Mouse (Mus musculus): ENCODE data around the gene Yipf1. TPM values are rescaled to one million over a fixed set of nuclear protein-coding genes. Genes with fewer than 3 reads are reported as not detected.

The Yipf1 gene
- total and polyA plus RNA-seq, 2 experiments from 2014 or later: 69.1 to 72.1 TPM

- no peaks in the 10 kb centered on the region for H3K9me3 ChIP-seq (ENCODE audit: low read length)
- no peak for DNase-seq (ENCODE audit: low spot score)
- TF ChIP-seq CTCF (IDR thresholded peaks at IDR 0.05; ENCODE audit: low read depth): no peak
- H3K9ac ChIP-seq (replicated peaks; ENCODE audit: low read length): no peak overlapping the region
- H3K4me3 ChIP-seq (ENCODE audit: low read length): no peak overlapping the region
- no peaks in the 10 kb centered on the region for H3K27me3 ChIP-seq (ENCODE audit: insufficient read depth, low read length)
- H3K27ac ChIP-seq: no peak overlapping the region
- peak; percentile 51 for ATAC-seq
- H3K4me2 ChIP-seq (ENCODE audit: low read depth, low read length): no peak overlapping the region
- no peaks in the 10 kb centered on the region for H3K36me3 ChIP-seq (ENCODE audit: insufficient read depth, low read length)
- WGBS: 91% methylated on average over 1 of the region's 1 CpGs
- H3K4me1 ChIP-seq (ENCODE audit: insufficient read depth, low read length): no peaks in the 10 kb centered on the region
These were observed 13.1 kb upstream of the Yipf1 start for GRCm38 (mm10) chr4:107300902-107301555.

- no peak for DNase-seq (ENCODE audit: low spot score)
- H3K36me3 ChIP-seq (ENCODE audit: insufficient read depth, low read length): no peaks in the 10 kb centered on the region
- 75% methylated on average over 9 of the region's 9 CpGs for WGBS
- no peak for TF ChIP-seq CTCF (IDR thresholded peaks at IDR 0.05; ENCODE audit: low read depth)
- no peak overlapping the region for H3K9ac ChIP-seq (replicated peaks; ENCODE audit: low read length)
- no peak overlapping the region for H3K27ac ChIP-seq
- ATAC-seq: no peak
- no peaks in the 10 kb centered on the region for H3K27me3 ChIP-seq (ENCODE audit: insufficient read depth, low read length)
- H3K9me3 ChIP-seq (ENCODE audit: low read length): no peaks in the 10 kb centered on the region
- H3K4me2 ChIP-seq (ENCODE audit: low read depth, low read length): no peak overlapping the region
- H3K4me1 ChIP-seq (ENCODE audit: insufficient read depth, low read length): no peaks in the 10 kb centered on the region
- H3K4me3 ChIP-seq (ENCODE audit: low read length): no peak overlapping the region
These were observed 11.9 kb upstream of the Yipf1 start for GRCm38 (mm10) chr4:107302221-107302620.

GRCm38 (mm10) chr4:107302832-107303231, 11.3 kb upstream of the Yipf1 start:
- H3K36me3 ChIP-seq (ENCODE audit: insufficient read depth, low read length): no peaks in the 10 kb centered on the region
- DNase-seq (ENCODE audit: low spot score) (no peak), ATAC-seq (no peak)
- no peaks in the 10 kb centered on the region for H3K27me3 ChIP-seq (ENCODE audit: insufficient read depth, low read length)
- no peaks in the 10 kb centered on the region for H3K9me3 ChIP-seq (ENCODE audit: low read length)
- H3K4me2 ChIP-seq (ENCODE audit: low read depth, low read length): no peak overlapping the region
- no peak overlapping the region for H3K27ac ChIP-seq
- H3K4me1 ChIP-seq (ENCODE audit: insufficient read depth, low read length): no peaks in the 10 kb centered on the region
- no peak overlapping the region for H3K4me3 ChIP-seq (ENCODE audit: low read length)
- no peak for TF ChIP-seq CTCF (IDR thresholded peaks at IDR 0.05; ENCODE audit: low read depth)
- no peak overlapping the region for H3K9ac ChIP-seq (replicated peaks; ENCODE audit: low read length)
- WGBS: 87% methylated on average over 4 of the region's 4 CpGs

- ATAC-seq (no peak), DNase-seq (ENCODE audit: low spot score) (no peak)
- no peak overlapping the region for H3K4me2 ChIP-seq (ENCODE audit: low read depth, low read length)
- WGBS: 66% methylated on average over 3 of the region's 3 CpGs
- no peak overlapping the region for H3K9ac ChIP-seq (replicated peaks; ENCODE audit: low read length)
- H3K4me3 ChIP-seq (ENCODE audit: low read length): no peak overlapping the region
- no peak overlapping the region for H3K27ac ChIP-seq
- no peak for TF ChIP-seq CTCF (IDR thresholded peaks at IDR 0.05; ENCODE audit: low read depth)
- no peaks in the 10 kb centered on the region for H3K9me3 ChIP-seq (ENCODE audit: low read length)
- no peaks in the 10 kb centered on the region for H3K36me3 ChIP-seq (ENCODE audit: insufficient read depth, low read length)
- H3K4me1 ChIP-seq (ENCODE audit: insufficient read depth, low read length): no peaks in the 10 kb centered on the region
- no peaks in the 10 kb centered on the region for H3K27me3 ChIP-seq (ENCODE audit: insufficient read depth, low read length)
These were observed 10.6 kb upstream of the Yipf1 start for GRCm38 (mm10) chr4:107303531-107303930.

GRCm38 (mm10) chr4:107306966-107307365, 7.2 kb upstream of the Yipf1 start, which contains the start of gene Dio1:
TSS of gene Dio1 (minus strand) at chr4:107307169.
- no peaks in the 10 kb centered on the region for H3K36me3 ChIP-seq (ENCODE audit: insufficient read depth, low read length)
- H3K4me2 ChIP-seq (ENCODE audit: low read depth, low read length): no peak within 1 kb of the TSS
- H3K27me3 ChIP-seq (ENCODE audit: insufficient read depth, low read length): no peaks in the 10 kb centered on the region
- H3K9ac ChIP-seq (replicated peaks; ENCODE audit: low read length): no peak within 1 kb of the TSS
- no peak within 1 kb of the TSS for H3K4me3 ChIP-seq (ENCODE audit: low read length)
- DNase-seq (ENCODE audit: low spot score): no peak
- ATAC-seq: no peak
- no peak within 1 kb of the TSS for H3K27ac ChIP-seq
- whole genome bisulfite sequencing: 45% methylated on average over 6 of the region's 6 CpGs
- no peaks in the 10 kb centered on the region for H3K4me1 ChIP-seq (ENCODE audit: insufficient read depth, low read length)
- TF ChIP-seq CTCF (IDR thresholded peaks at IDR 0.05; ENCODE audit: low read depth): no peak
- H3K9me3 ChIP-seq (ENCODE audit: low read length): no peaks in the 10 kb centered on the region

GRCm38 (mm10) chr4:107314479-107314805, 279 bp downstream of the Yipf1 start:
- peak overlapping the region; percentile 58 for H3K9ac ChIP-seq (replicated peaks; ENCODE audit: low read length)
- TF ChIP-seq CTCF (IDR thresholded peaks at IDR 0.05; ENCODE audit: low read depth): no peak
- H3K4me1 ChIP-seq (ENCODE audit: insufficient read depth, low read length): 0 out of 2 replicates have a peak, but pooled peaks cover 4% of the 10 kb centered on the region
- peak overlapping the region; percentile 73 for H3K4me2 ChIP-seq (ENCODE audit: low read depth, low read length)
- no peaks in the 10 kb centered on the region; the same call in 1 of the 2 replicates for H3K36me3 ChIP-seq (ENCODE audit: insufficient read depth, low read length)
- no peak for ATAC-seq
- H3K27ac ChIP-seq: no peak overlapping the region
- DNase-seq (ENCODE audit: low spot score): no peak
- H3K27me3 ChIP-seq (ENCODE audit: insufficient read depth, low read length): no peaks in the 10 kb centered on the region
- H3K4me3 ChIP-seq (ENCODE audit: low read length): peak overlapping the region; percentile 47
- 10% methylated on average over 7 of the region's 7 CpGs for WGBS
- H3K9me3 ChIP-seq (ENCODE audit: low read length): no peaks in the 10 kb centered on the region

GRCm38 (mm10) chr4:107318646-107319045, 4.5 kb downstream of the Yipf1 start:
- no peak overlapping the region for H3K4me2 ChIP-seq (ENCODE audit: low read depth, low read length)
- H3K27me3 ChIP-seq (ENCODE audit: insufficient read depth, low read length): no peaks in the 10 kb centered on the region
- TF ChIP-seq CTCF (IDR thresholded peaks at IDR 0.05; ENCODE audit: low read depth): no peak
- ATAC-seq (no peak), DNase-seq (ENCODE audit: low spot score) (no peak)
- 0 out of 2 replicates have a peak, but pooled peaks cover 4% of the 10 kb centered on the region for H3K4me1 ChIP-seq (ENCODE audit: insufficient read depth, low read length)
- H3K36me3 ChIP-seq (ENCODE audit: insufficient read depth, low read length): peaks cover 13% of the 10 kb centered on the region
- no peak overlapping the region for H3K4me3 ChIP-seq (ENCODE audit: low read length)
- 80% methylated on average over 8 of the region's 8 CpGs for WGBS
- no peak overlapping the region for H3K9ac ChIP-seq (replicated peaks; ENCODE audit: low read length)
- no peaks in the 10 kb centered on the region for H3K9me3 ChIP-seq (ENCODE audit: low read length)
- no peak overlapping the region for H3K27ac ChIP-seq
